Mouse (Mus musculus): ENCODE measurements at regions not wholly inside any gene's neighbourhood (a gene's known extent, or its start where the extent isn't known, plus 50 kb on each side); places are given as distances from the start of the nearest gene placed in this dataset.
"Not testable (repeated sequence)": the region's sequence is repeated elsewhere in the genome, so short reads cannot be mapped to it uniquely, and the experiment has no call there.

- DNase-seq (ENCODE audit: low spot score in 2 of 2), result peak in 1 of 2 experiments; percentile 6
These were observed 1111.4 kb downstream of the H2al1n start for GRCm38 (mm10) chrX:15322207-15322839.

GRCm38 (mm10) chrX:15322958-15323357 lies 1112.0 kb downstream of the H2al1n start:
- no peak for DNase-seq (ENCODE audit: low spot score in 2 of 2)

GRCm38 (mm10) chrX:15365135-15365534 lies 1154.2 kb downstream of the H2al1n start:
- DNase-seq (ENCODE audit: low spot score in 2 of 2), result not testable (repeated sequence)

Data from spleen, postnatal 10 days (tissue).